Mouse (Mus musculus): Measurements from ENCODE around the gene Nhsl1.

DNA sequence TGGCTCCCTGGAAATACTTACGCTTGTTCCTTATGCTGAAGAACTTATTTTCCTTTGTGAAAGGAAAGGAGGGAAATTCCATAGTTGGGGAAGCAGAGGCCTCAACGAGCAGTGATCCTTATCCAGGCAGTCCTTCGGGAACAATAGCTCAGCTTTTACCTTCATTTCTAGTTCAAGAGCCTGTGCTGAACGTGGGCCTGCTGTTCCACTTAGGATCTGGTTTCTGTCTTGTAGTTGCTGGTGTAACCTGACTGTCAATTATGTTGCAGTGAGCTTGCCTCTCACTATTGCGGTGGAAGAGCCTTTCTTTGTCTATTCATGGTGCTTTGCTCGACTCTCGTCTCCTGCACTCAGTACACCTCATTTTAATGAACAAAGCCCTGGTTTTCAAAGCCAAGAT lies 175.5 kb downstream of the Nhsl1 start:
- TF ChIP-seq CTCF (IDR thresholded peaks at IDR 0.05; ENCODE audit: control insufficient read depth, insufficient read depth, insufficient replicate concordance, low read depth, low read length) (no peak), POLR2A (IDR thresholded peaks at IDR 0.05; ENCODE audit: control insufficient read depth, low read depth, low read length) (no peak)

Data from testis, adult 2 months (tissue).